Mouse (Mus musculus): Measurements from ENCODE around the gene Pbxip1. TPM values are rescaled to one million over a fixed set of nuclear protein-coding genes. Genes with fewer than 3 reads are reported as not detected.
"Not testable (repeated sequence)": the region's sequence is repeated elsewhere in the genome, so short reads cannot be mapped to it uniquely, and the experiment has no call there.

The Pbxip1 gene
- total RNA-seq, 2 experiments from 2014 or later = 66.5 to 66.8 TPM

- intact Hi-C loops (cut with DNase I) = no loop called here
- DNase-seq = no peak
Measured at GRCm38 (mm10) chr3:89425876-89426275, 10.6 kb upstream of the Pbxip1 start.

GRCm38 (mm10) chr3:89429021-89429420 lies 7.5 kb upstream of the Pbxip1 start:
- intact Hi-C loops (cut with DNase I); DNase-seq: not testable (repeated sequence)

GRCm38 (mm10) chr3:89430171-89431159 lies 6.0 kb upstream of the Pbxip1 start, which contains the start of gene Pygo2:
TSS of gene Pygo2 (plus strand) at chr3:89430214.
- peak; percentile 96 for DNase-seq
- intact Hi-C loops (cut with DNase I) = no loop called here

GRCm38 (mm10) chr3:89432606-89433005 lies 3.9 kb upstream of the Pbxip1 start:
- intact Hi-C loops (cut with DNase I) = no loop called here
- DNase-seq = no peak

- intact Hi-C loops (cut with DNase I) = no loop called here
- DNase-seq = no peak
Measured at GRCm38 (mm10) chr3:89434532-89434931, 2.0 kb upstream of the Pbxip1 start.

GRCm38 (mm10) chr3:89435041-89435440 lies 1.5 kb upstream of the Pbxip1 start:
- intact Hi-C loops (cut with DNase I) = no loop called here

GRCm38 (mm10) chr3:89437269-89437668 lies 763 bp downstream of the Pbxip1 start:
- intact Hi-C loops (cut with DNase I) = no loop called here
- peak; percentile 44 to 59 for DNase-seq

More at GRCm38 (mm10) chr3:89435041-89435440, 1.5 kb upstream of the Pbxip1 start:
- no peak for DNase-seq

GRCm38 (mm10) chr3:89440691-89441090 lies 4.2 kb downstream of the Pbxip1 start:
- intact Hi-C loops (cut with DNase I) = no loop called here
- peak in 1 of 2 experiments; percentile 35 for DNase-seq

GRCm38 (mm10) chr3:89448720-89449537 lies 12.4 kb downstream of the Pbxip1 start:
- intact Hi-C loops (cut with DNase I) = loop anchor here (5.0 kb wide), 1 partner anchor 42 kb away; no protein-coding TSS in a partner anchor
- peak; percentile 63 to 73 for DNase-seq

- intact Hi-C loops (cut with DNase I) = loop anchor here (5.0 kb wide), 1 partner anchor 42 kb away; no protein-coding TSS in a partner anchor
- DNase-seq = peak; percentile 73 to 82
Measured at GRCm38 (mm10) chr3:89449541-89449940, 13.0 kb downstream of the Pbxip1 start.

GRCm38 (mm10) chr3:89451916-89452315 lies 15.4 kb downstream of the Pbxip1 start:
- intact Hi-C loops (cut with DNase I) = no loop called here

GRCm38 (mm10) chr3:89454401-89455177 lies 18.1 kb downstream of the Pbxip1 start, which contains the start of gene Pmvk:
TSS of gene Pmvk (plus strand) at chr3:89454541.
- no peak for DNase-seq
- intact Hi-C loops (cut with DNase I) = loop anchor here (5.0 kb wide), 1 partner anchor 233 kb away; no protein-coding TSS in a partner anchor

More at GRCm38 (mm10) chr3:89451916-89452315, 15.4 kb downstream of the Pbxip1 start:
- no peak for DNase-seq

GRCm38 (mm10) chr3:89455786-89456285 lies 19.3 kb downstream of the Pbxip1 start:
- intact Hi-C loops (cut with DNase I) = loop anchor here (2.0 to 5.0 kb wide), 2 partner anchors 29 to 231 kb away; no protein-coding TSS in a partner anchor
- DNase-seq = no peak

- DNase-seq = peak; percentile 63 to 84
- intact Hi-C loops (cut with DNase I) = loop anchor here (2.0 to 5.0 kb wide), 2 partner anchors 28 to 230 kb away; no protein-coding TSS in a partner anchor
Measured at GRCm38 (mm10) chr3:89456726-89457665, 20.5 kb downstream of the Pbxip1 start.

- intact Hi-C loops (cut with DNase I) = loop anchor here (5.0 kb wide), 1 partner anchor 229 kb away; no protein-coding TSS in a partner anchor
- DNase-seq = no peak
Measured at GRCm38 (mm10) chr3:89458372-89458964, 22.0 kb downstream of the Pbxip1 start.

GRCm38 (mm10) chr3:89458965-89459807 lies 22.7 kb downstream of the Pbxip1 start:
- DNase-seq = peak; percentile 92 to 93
- intact Hi-C loops (cut with DNase I) = loop anchor here (1.0 to 5.0 kb wide), 2 partner anchors 228 to 314 kb away; partner anchors contain the start of gene Ube2q1

GRCm38 (mm10) chr3:89468268-89468667 lies 31.8 kb downstream of the Pbxip1 start:
- no peak for DNase-seq
- intact Hi-C loops (cut with DNase I) = no loop called here
